Comparison of ENCODE assay signal across 8 mouse cellular contexts in genomic region chr12:24470943-24471342, GRCm38 (mm10). TPM values are rescaled to one million over a fixed set of nuclear protein-coding genes. Genes with fewer than 3 reads are reported as not detected.
DNase-seq lines count a peak whose midpoint lies in the region; ATAC-seq lines count a peak whose summit lies in the region.

No protein-coding gene starts in this region.

- no peak overlapping the region for H3K9ac ChIP-seq in forebrain, embryonic 11.5 days (ENCODE audit: low read length)
- no peak overlapping the region for H3K9ac ChIP-seq in forebrain, embryonic 12.5 days

- no peak for ATAC-seq in forebrain, embryonic 11.5 days (replicated peaks; ENCODE audit: low FRiP score)
- ATAC-seq in forebrain, embryonic 12.5 days (ENCODE audit: low FRiP score), result no peak
- ATAC-seq in CD4-positive, CD25-positive, alpha-beta regulatory T cell, adult 4 months, result peak; percentile 92
- ATAC-seq in granulocyte monocyte progenitor cell, adult 5-6 weeks (replicated peaks; ENCODE audit: poor library complexity, severe bottlenecking), result peak; percentile 89
- peak; percentile 87 for ATAC-seq in megakaryocyte-erythroid progenitor cell, adult 5-6 weeks (replicated peaks; ENCODE audit: low FRiP score, low TSS enrichment, poor library complexity, severe bottlenecking)

- no peaks in the 10 kb centered on the region for H3K27me3 ChIP-seq in forebrain, embryonic 11.5 days (ENCODE audit: control insufficient read depth, insufficient read depth, low read length)
- no peaks in the 10 kb centered on the region for H3K27me3 ChIP-seq in forebrain, embryonic 12.5 days

- H3K9me3 ChIP-seq in forebrain, embryonic 11.5 days (ENCODE audit: control insufficient read depth, low read length), result no peaks in the 10 kb centered on the region
- no peaks in the 10 kb centered on the region for H3K9me3 ChIP-seq in forebrain, embryonic 12.5 days

- no peak overlapping the region for H3K4me2 ChIP-seq in forebrain, embryonic 11.5 days (ENCODE audit: low read depth, low read length, severe bottlenecking)
- H3K4me2 ChIP-seq in forebrain, embryonic 12.5 days, result no peak overlapping the region

- H3K4me1 ChIP-seq in forebrain, embryonic 11.5 days (replicated peaks; ENCODE audit: control insufficient read depth, insufficient read depth, low read length), result no peaks in the 10 kb centered on the region
- no peaks in the 10 kb centered on the region for H3K4me1 ChIP-seq in forebrain, embryonic 12.5 days

- WGBS in forebrain, embryonic 11.5 days, result 12% methylated on average over 4 of the region's 4 CpGs
- 21% methylated on average over 4 of the region's 4 CpGs for WGBS in forebrain, embryonic 12.5 days

- no peak overlapping the region for H3K4me3 ChIP-seq in forebrain, embryonic 11.5 days (ENCODE audit: low read depth, low read length)
- H3K4me3 ChIP-seq in forebrain, embryonic 12.5 days (replicated peaks), result no peak overlapping the region

- no peak overlapping the region for H3K27ac ChIP-seq in forebrain, embryonic 11.5 days (ENCODE audit: low read depth, low read length)
- no peak overlapping the region for H3K27ac ChIP-seq in forebrain, embryonic 12.5 days

- DNase-seq in forebrain, embryonic 11.5 days (ENCODE audit: low spot score), result peak; percentile 66
- DNase-seq in c-Kit-positive CD71-positive TER-119-negative erythroid progenitor cells, embryonic 14.5 days (ENCODE audit: low read depth), result peak; percentile 30
- peak; percentile 55 to 70 for DNase-seq in kidney, postnatal 25 days
- peak; percentile 35 to 51 for DNase-seq in spleen, postnatal 36 days (ENCODE audit: low spot score in 2 of 2)

- H3K36me3 ChIP-seq in forebrain, embryonic 11.5 days (ENCODE audit: control insufficient read depth, insufficient read depth, low read length), result no peaks in the 10 kb centered on the region
- H3K36me3 ChIP-seq in forebrain, embryonic 12.5 days (replicated peaks), result no peaks in the 10 kb centered on the region

RNA-seq across cellular contexts. Expression of gene Taf1b, which starts 27.2 kb away (rescaled TPM):
- polyA plus RNA-seq in forebrain, embryonic 11.5 days (2014; fragmentation: Nextera tagmentation; extraction: Ambion mirVana), result 33.1 and 33.4 TPM in 2 replicates
- 34.5 and 34.6 TPM in 2 replicates for polyA plus RNA-seq in forebrain, embryonic 12.5 days (2016; fragmentation: Nextera tagmentation; extraction: Ambion mirVana)
- polyA plus RNA-seq in CD4-positive, CD25-positive, alpha-beta regulatory T cell, adult 4 months (2017; shearing (Covaris generic)), result 10 to 100 TPM; 64.3 to 69.6 TPM
- total RNA-seq in granulocyte monocyte progenitor cell, adult 5-6 weeks (2014; fragmentation: Nextera tagmentation), result 21.4 and 28.4 TPM in 2 replicates
- total RNA-seq in granulocyte monocyte progenitor cell, adult 5-6 weeks (2017), result 39.6 and 41.3 TPM in 2 replicates
- 13.2 and 19.2 TPM in 2 replicates for total RNA-seq in megakaryocyte-erythroid progenitor cell, adult 5-6 weeks (2014; fragmentation: Nextera tagmentation)
- 34.5 and 40.6 TPM in 2 replicates for total RNA-seq in megakaryocyte-erythroid progenitor cell, adult 5-6 weeks (2017)

Comparison
In these comparisons a context has a peak if more than half of its experiments do, and no peak if none do; other contexts are left out.
1. ATAC-seq: peak in CD4-positive, CD25-positive, alpha-beta regulatory T cell, adult 4 months (single experiment), granulocyte monocyte progenitor cell, adult 5-6 weeks (single experiment) and megakaryocyte-erythroid progenitor cell, adult 5-6 weeks (single experiment); none in forebrain, embryonic 11.5 days (single experiment) and forebrain, embryonic 12.5 days (single experiment).
2. Peak in every context shown above with its lines, with median percentiles within 50 percentile points of each other: DNase-seq.